Mouse (Mus musculus): ENCODE measurements around the gene Usp42.

- no peak for TF ChIP-seq CTCF (IDR thresholded peaks at IDR 0.05; ENCODE audit: low read depth)
- TF ChIP-seq EP300 (IDR thresholded peaks at IDR 0.05; ENCODE audit: low read depth), result no peak
Measured at GRCm38 (mm10) chr5:143731483-143732112, 482 bp downstream of the Usp42 start.

Measured in heart, postnatal 0 days (tissue).